Mouse (Mus musculus): ENCODE data around the gene Nfam1. TPM values are rescaled to one million over a fixed set of nuclear protein-coding genes. Genes with fewer than 3 reads are reported as not detected.

Nfam1 gene
- polyA plus RNA-seq, 1 experiment from 2014 or later, result 2.2 TPM

- ATAC-seq (replicated peaks; ENCODE audit: low FRiP score, low read depth) (0 out of 2 replicates have a peak, but pooled peaks have one; percentile 34), DNase-seq (ENCODE audit: low spot score) (no peak)
- 0 out of 2 replicates have a peak, but pooled peaks cover 5% of the 10 kb centered on the region for H3K9me3 ChIP-seq (replicated peaks; ENCODE audit: low read length)
- no peak overlapping the region for H3K9ac ChIP-seq (ENCODE audit: low read depth, low read length)
- WGBS, result 61% methylated on average over 22 of the region's 22 CpGs
- H3K4me1 ChIP-seq (replicated peaks; ENCODE audit: insufficient read depth, low read length), result no peaks in the 10 kb centered on the region
- no peak overlapping the region for H3K4me3 ChIP-seq (replicated peaks; ENCODE audit: low read depth, low read length)
- H3K27me3 ChIP-seq (ENCODE audit: insufficient read depth, low read length), result no peaks in the 10 kb centered on the region
- no peak for TF ChIP-seq CTCF (IDR thresholded peaks at IDR 0.05; ENCODE audit: low read depth)
- no peaks in the 10 kb centered on the region for H3K36me3 ChIP-seq (ENCODE audit: insufficient read depth, low read length)
- no peak overlapping the region for H3K4me2 ChIP-seq (ENCODE audit: low read length)
- H3K27ac ChIP-seq, result no peak overlapping the region
Measured at GRCm38 (mm10) chr15:83043362-83043708, 10.2 kb upstream of the Nfam1 start.

- H3K4me1 ChIP-seq (replicated peaks; ENCODE audit: insufficient read depth, low read length), result no peaks in the 10 kb centered on the region
- ATAC-seq (replicated peaks; ENCODE audit: low FRiP score, low read depth), result no peak
- DNase-seq (ENCODE audit: low spot score), result no peak
- TF ChIP-seq CTCF (IDR thresholded peaks at IDR 0.05; ENCODE audit: low read depth), result no peak
- 0 out of 2 replicates have a peak overlapping the region, but pooled peaks have one; percentile 2 for H3K9ac ChIP-seq (ENCODE audit: low read depth, low read length)
- H3K4me2 ChIP-seq (ENCODE audit: low read length), result no peak overlapping the region
- 0 out of 2 replicates have a peak, but pooled peaks cover 5% of the 10 kb centered on the region for H3K9me3 ChIP-seq (replicated peaks; ENCODE audit: low read length)
- H3K4me3 ChIP-seq (replicated peaks; ENCODE audit: low read depth, low read length), result no peak overlapping the region
- H3K27me3 ChIP-seq (ENCODE audit: insufficient read depth, low read length), result no peaks in the 10 kb centered on the region
- no peaks in the 10 kb centered on the region for H3K36me3 ChIP-seq (ENCODE audit: insufficient read depth, low read length)
- no peak overlapping the region for H3K27ac ChIP-seq
- WGBS, result 33% methylated on average over 6 of the region's 6 CpGs
Measured at GRCm38 (mm10) chr15:83042655-83043361, 9.7 kb upstream of the Nfam1 start.

GRCm38 (mm10) chr15:83040156-83040555 is 7.0 kb upstream of the Nfam1 start:
- Histone ChIP-seq H3K4me2 (ENCODE audit: low read length) (no peak overlapping the region), H3K4me3 (replicated peaks; ENCODE audit: low read depth, low read length) (no peak overlapping the region), H3K27me3 (ENCODE audit: insufficient read depth, low read length) (no peaks in the 10 kb centered on the region), H3K36me3 (ENCODE audit: insufficient read depth, low read length) (no peaks in the 10 kb centered on the region), H3K9ac (ENCODE audit: low read depth, low read length) (no peak overlapping the region), H3K27ac (no peak overlapping the region), H3K9me3 (replicated peaks; ENCODE audit: low read length) (no peaks in the 10 kb centered on the region), H3K4me1 (replicated peaks; ENCODE audit: insufficient read depth, low read length) (no peaks in the 10 kb centered on the region)
- TF ChIP-seq CTCF (IDR thresholded peaks at IDR 0.05; ENCODE audit: low read depth), result no peak
- WGBS, result 71% methylated on average over 2 of the region's 2 CpGs
- no peak for DNase-seq (ENCODE audit: low spot score)
- no peak for ATAC-seq (replicated peaks; ENCODE audit: low FRiP score, low read depth)

GRCm38 (mm10) chr15:83038812-83039211 is 5.7 kb upstream of the Nfam1 start:
- no peak for DNase-seq (ENCODE audit: low spot score)
- no peak for ATAC-seq (replicated peaks; ENCODE audit: low FRiP score, low read depth)
- H3K27me3 ChIP-seq (ENCODE audit: insufficient read depth, low read length), result no peaks in the 10 kb centered on the region
- H3K4me1 ChIP-seq (replicated peaks; ENCODE audit: insufficient read depth, low read length), result no peaks in the 10 kb centered on the region; the same call in 1 of the 2 replicates
- no peak overlapping the region for H3K4me2 ChIP-seq (ENCODE audit: low read length)
- no peak overlapping the region for H3K9ac ChIP-seq (ENCODE audit: low read depth, low read length)
- WGBS, result 44% methylated on average over 3 of the region's 3 CpGs
- no peak for TF ChIP-seq CTCF (IDR thresholded peaks at IDR 0.05; ENCODE audit: low read depth)
- no peaks in the 10 kb centered on the region for H3K9me3 ChIP-seq (replicated peaks; ENCODE audit: low read length)
- no peaks in the 10 kb centered on the region for H3K36me3 ChIP-seq (ENCODE audit: insufficient read depth, low read length)
- H3K4me3 ChIP-seq (replicated peaks; ENCODE audit: low read depth, low read length), result no peak overlapping the region
- H3K27ac ChIP-seq, result no peak overlapping the region

- ATAC-seq (replicated peaks; ENCODE audit: low FRiP score, low read depth) (peak; percentile 56; the same call in 1 of the 2 replicates), DNase-seq (ENCODE audit: low spot score) (peak; percentile 88)
- H3K4me2 ChIP-seq (ENCODE audit: low read length), result no peak overlapping the region
- no peaks in the 10 kb centered on the region; the same call in 1 of the 2 replicates for H3K4me1 ChIP-seq (replicated peaks; ENCODE audit: insufficient read depth, low read length)
- WGBS, result 2% methylated on average over 8 of the region's 8 CpGs
- H3K9ac ChIP-seq (ENCODE audit: low read depth, low read length), result no peak overlapping the region
- H3K27ac ChIP-seq, result no peak overlapping the region
- TF ChIP-seq CTCF (IDR thresholded peaks at IDR 0.05; ENCODE audit: low read depth), result peak; percentile 99
- no peaks in the 10 kb centered on the region for H3K36me3 ChIP-seq (ENCODE audit: insufficient read depth, low read length)
- no peak overlapping the region for H3K4me3 ChIP-seq (replicated peaks; ENCODE audit: low read depth, low read length)
- no peaks in the 10 kb centered on the region for H3K9me3 ChIP-seq (replicated peaks; ENCODE audit: low read length)
- no peaks in the 10 kb centered on the region for H3K27me3 ChIP-seq (ENCODE audit: insufficient read depth, low read length)
Measured at GRCm38 (mm10) chr15:83037755-83038483, 4.8 kb upstream of the Nfam1 start.

- H3K27me3 ChIP-seq (ENCODE audit: insufficient read depth, low read length), result no peaks in the 10 kb centered on the region
- TF ChIP-seq CTCF (IDR thresholded peaks at IDR 0.05; ENCODE audit: low read depth), result no peak
- H3K4me3 ChIP-seq (replicated peaks; ENCODE audit: low read depth, low read length), result no peak overlapping the region
- no peaks in the 10 kb centered on the region for H3K36me3 ChIP-seq (ENCODE audit: insufficient read depth, low read length)
- no peaks in the 10 kb centered on the region for H3K9me3 ChIP-seq (replicated peaks; ENCODE audit: low read length)
- DNase-seq (ENCODE audit: low spot score) (peak; percentile 51), ATAC-seq (replicated peaks; ENCODE audit: low FRiP score, low read depth) (no peak)
- no peaks in the 10 kb centered on the region; the same call in 1 of the 2 replicates for H3K4me1 ChIP-seq (replicated peaks; ENCODE audit: insufficient read depth, low read length)
- H3K27ac ChIP-seq, result no peak overlapping the region
- 62% methylated on average over 14 of the region's 14 CpGs for WGBS
- H3K9ac ChIP-seq (ENCODE audit: low read depth, low read length), result no peak overlapping the region
- H3K4me2 ChIP-seq (ENCODE audit: low read length), result no peak overlapping the region
Measured at GRCm38 (mm10) chr15:83036900-83037519, 3.9 kb upstream of the Nfam1 start.
